Mouse (Mus musculus) testis, adult 2 months (tissue): ENCODE results near the gene Mmp2.

ENCODE experiments used
- CTCF ChIP-seq: fragments of 200-500 bp; IDR thresholded peaks from 2 replicates; pipeline ENCODE4 v1.5.1; 2012; ENCODE audit warnings: low read depth, mild to moderate bottlenecking, inconsistent platforms, low read length, moderate library complexity; ENCODE audit not compliant: control insufficient read depth, insufficient read depth, insufficient replicate concordance
- POLR2A ChIP-seq: fragments of 200-500 bp; IDR thresholded peaks from 2 replicates; pipeline ENCODE4 v1.6.1; 2012; ENCODE audit warnings: low read depth, mild to moderate bottlenecking, inconsistent platforms, low read length, moderate library complexity; ENCODE audit not compliant: control insufficient read depth

- no peak for TF ChIP-seq CTCF
- no peak for TF ChIP-seq POLR2A
These were observed 43.2 kb downstream of the Mmp2 start for GRCm38 (mm10) chr8:92870281-92870680.
